Mouse (Mus musculus): ENCODE results near the gene Ldlrad3.

Gene Ldlrad3

GRCm38 (mm10) chr2:102144311-102144710 lies 41.9 kb downstream of the Ldlrad3 start:
- DNase-seq (ENCODE audit: low spot score), result no peak

GRCm38 (mm10) chr2:102142654-102143271 lies 43.4 kb downstream of the Ldlrad3 start:
- no peak for DNase-seq (ENCODE audit: low spot score)

- DNase-seq (ENCODE audit: low spot score), result no peak
Measured at GRCm38 (mm10) chr2:102142197-102142623, 44.0 kb downstream of the Ldlrad3 start.

- no peak for DNase-seq (ENCODE audit: low spot score)
Measured at GRCm38 (mm10) chr2:102141199-102141598, 45.0 kb downstream of the Ldlrad3 start.

- no peak for DNase-seq (ENCODE audit: low spot score)
Measured at GRCm38 (mm10) chr2:102137922-102138321, 48.3 kb downstream of the Ldlrad3 start.

- DNase-seq (ENCODE audit: low spot score), result no peak
Measured at GRCm38 (mm10) chr2:102136184-102136583, 50.0 kb downstream of the Ldlrad3 start.

GRCm38 (mm10) chr2:102134510-102135262 lies 51.5 kb downstream of the Ldlrad3 start:
- DNase-seq (ENCODE audit: low spot score), result no peak

- DNase-seq (ENCODE audit: low spot score), result no peak
Measured at GRCm38 (mm10) chr2:102132945-102133558, 53.1 kb downstream of the Ldlrad3 start.

- DNase-seq (ENCODE audit: low spot score), result no peak
Measured at GRCm38 (mm10) chr2:102130198-102130845, 55.9 kb downstream of the Ldlrad3 start.

- no peak for DNase-seq (ENCODE audit: low spot score)
Measured at GRCm38 (mm10) chr2:102129235-102129634, 57.0 kb downstream of the Ldlrad3 start.

- no peak for DNase-seq (ENCODE audit: low spot score)
Measured at GRCm38 (mm10) chr2:102128500-102129030, 57.6 kb downstream of the Ldlrad3 start.

GRCm38 (mm10) chr2:102127791-102128387 lies 58.3 kb downstream of the Ldlrad3 start:
- DNase-seq (ENCODE audit: low spot score), result no peak

- no peak for DNase-seq (ENCODE audit: low spot score)
Measured at GRCm38 (mm10) chr2:102127221-102127620, 59.0 kb downstream of the Ldlrad3 start.

- no peak for DNase-seq (ENCODE audit: low spot score)
Measured at GRCm38 (mm10) chr2:102126076-102126475, 60.1 kb downstream of the Ldlrad3 start.

- DNase-seq (ENCODE audit: low spot score), result no peak
Measured at GRCm38 (mm10) chr2:102125042-102125441, 61.1 kb downstream of the Ldlrad3 start.

- no peak for DNase-seq (ENCODE audit: low spot score)
Measured at GRCm38 (mm10) chr2:102122146-102122515, 64.1 kb downstream of the Ldlrad3 start.

GRCm38 (mm10) chr2:102121440-102122145 lies 64.6 kb downstream of the Ldlrad3 start:
- DNase-seq (ENCODE audit: low spot score), result no peak

- DNase-seq (ENCODE audit: low spot score), result no peak
Measured at GRCm38 (mm10) chr2:102119751-102120505, 66.3 kb downstream of the Ldlrad3 start.

- no peak for DNase-seq (ENCODE audit: low spot score)
Measured at GRCm38 (mm10) chr2:102118988-102119460, 67.2 kb downstream of the Ldlrad3 start.

- DNase-seq (ENCODE audit: low spot score), result no peak
Measured at GRCm38 (mm10) chr2:102117402-102117760, 68.8 kb downstream of the Ldlrad3 start.

Data from ovary, postnatal 10 days (tissue).